Mouse (Mus musculus): ENCODE measurements around the gene Asprv1.

- TF ChIP-seq CTCF (conservative IDR thresholded peaks at IDR 0.05; ENCODE audit: low read length) (no peak), NANOG (IDR thresholded peaks at IDR 0.05; ENCODE audit: borderline replicate concordance, low read length) (no peak), POU5F1 (IDR thresholded peaks at IDR 0.05; ENCODE audit: borderline replicate concordance, low read length) (no peak)
Measured at GRCm38 (mm10) chr6:86667061-86667460, 39.1 kb downstream of the Asprv1 start.

Data from E14TG2a.4 (cell line).